Mouse (Mus musculus) forebrain, embryonic 13.5 days (tissue): ENCODE measurements around the gene Alox12b. TPM values are rescaled to one million over a fixed set of nuclear protein-coding genes. Genes with fewer than 3 reads are reported as not detected.

Experiments
- ATAC-seq: fragments of 200-750 bp; cut with Nextera tagmentation; 2 replicates; pipeline ENCODE4 v1.8.0; 2017
- H3K27ac ChIP-seq: fragments of 300-500 bp; sonication (generic); 2 replicates; pipeline ENCODE4 v1.5.1; 2015; ENCODE audit warnings: inconsistent platforms, mild to moderate bottlenecking, moderate library complexity
- H3K27me3 ChIP-seq: fragments of 300-500 bp; sonication (generic); 2 replicates; pipeline ENCODE4 v1.6.1; 2015; ENCODE audit warnings: mild to moderate bottlenecking, inconsistent platforms
- H3K36me3 ChIP-seq: fragments of 300-500 bp; sonication (generic); 2 replicates; pipeline ENCODE4 v1.6.1; 2015; ENCODE audit warnings: mild to moderate bottlenecking, inconsistent platforms; ENCODE audit not compliant: poor library complexity, severe bottlenecking
- H3K4me1 ChIP-seq: fragments of 300-500 bp; sonication (generic); 2 replicates; pipeline ENCODE4 v1.6.1; 2015; ENCODE audit warnings: inconsistent platforms
- H3K4me2 ChIP-seq: fragments of 300-500 bp; sonication (generic); 2 replicates; pipeline ENCODE4 v1.6.1; 2015; ENCODE audit warnings: inconsistent platforms, mild to moderate bottlenecking, moderate library complexity
- H3K4me3 ChIP-seq: fragments of 300-500 bp; sonication (generic); 2 replicates; pipeline ENCODE4 v1.5.1; 2015; ENCODE audit warnings: mild to moderate bottlenecking, inconsistent platforms
- H3K9ac ChIP-seq: fragments of 300-500 bp; sonication (generic); 2 replicates; pipeline ENCODE4 v1.6.1; 2015; ENCODE audit warnings: mild to moderate bottlenecking, inconsistent platforms
- H3K9me3 ChIP-seq: fragments of 300-500 bp; sonication (generic); replicated peaks from 2 replicates; pipeline ENCODE4 v1.6.1; 2016; ENCODE audit warnings: inconsistent platforms
- whole genome bisulfite sequencing: fragments of 180-500 bp; shearing (Covaris S2); methylation state at CpG from one replicate; pipeline ENCODE4 v1.1.7; 2015; 5-methylcytosine and 5-hydroxymethylcytosine counted together
- polyA plus RNA-seq: library from polyadenylated mRNA; unstranded; fragments of >200 nt; fragmentation: Nextera tagmentation; extraction: Ambion mirVana; gene quantifications from 2 replicates; pipeline ENCODE4 v1.2.1, GENCODE M21; 2015

The Alox12b gene
- polyA plus RNA-seq, result not detected in 2 replicates

DNA sequence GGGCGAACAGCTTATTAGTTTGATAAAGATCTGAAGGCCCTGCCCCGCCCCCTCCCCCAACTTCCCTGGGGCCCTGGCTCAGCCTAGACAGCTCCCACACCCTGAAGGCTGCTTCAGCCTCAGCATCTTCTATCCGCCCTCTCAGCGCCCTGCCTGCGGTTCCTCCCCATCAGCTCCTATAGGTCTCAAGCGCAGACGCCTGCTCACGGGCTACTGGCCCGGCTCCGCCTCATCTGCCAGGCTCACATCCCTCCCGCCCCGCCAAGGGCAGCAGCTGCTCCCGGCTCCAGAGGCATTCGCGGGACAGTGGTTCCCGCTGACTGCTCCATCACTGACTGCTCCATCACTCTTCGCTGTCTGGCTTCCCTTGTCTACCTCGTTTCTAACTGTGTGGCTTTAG lies at the start of gene Alox12b:
Alox12b (plus strand) TSS at position 190 of the 400 bp plus-strand sequence.
- Histone ChIP-seq H3K9ac (peak within 1 kb of the TSS; percentile 2; the same call in 1 of the 2 replicates), H3K4me3 (peak within 1 kb of the TSS; percentile 19)
- 3% methylated on average over 18 of the region's 18 CpGs for WGBS

DNA sequence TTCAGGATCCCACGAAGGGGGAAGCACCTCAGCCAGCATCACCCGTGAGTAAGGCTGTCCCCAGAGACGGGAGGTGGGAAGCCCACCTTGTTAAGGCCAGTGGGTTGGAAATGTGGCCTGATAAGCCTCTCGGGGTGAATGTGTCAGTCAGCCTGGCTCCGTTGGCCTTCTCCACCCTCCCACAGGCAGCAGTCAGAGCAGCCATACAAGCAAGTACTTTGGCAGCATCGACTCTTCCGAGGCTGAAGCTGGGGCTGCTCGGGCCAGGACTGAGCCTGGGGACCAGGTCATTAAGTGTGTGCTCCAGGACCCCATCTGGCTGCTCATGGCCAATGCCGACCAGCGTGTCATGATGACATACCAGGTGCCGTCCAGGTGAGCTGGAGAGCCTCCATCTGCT lies 49.1 kb upstream of the Alox12b start:
- peaks cover 69% of the 10 kb centered on the region for H3K36me3 ChIP-seq
- 0 out of 2 replicates have a peak, but pooled peaks cover 6% of the 10 kb centered on the region for H3K4me1 ChIP-seq
- H3K4me2 ChIP-seq, result no peak overlapping the region
- no peak overlapping the region for H3K4me3 ChIP-seq
- H3K27ac ChIP-seq, result no peak overlapping the region
- 86% methylated on average over 11 of the region's 11 CpGs for WGBS
- no peaks in the 10 kb centered on the region; the same call in 1 of the 2 replicates for H3K27me3 ChIP-seq
- no peak for ATAC-seq
- no peaks in the 10 kb centered on the region for H3K9me3 ChIP-seq
- no peak overlapping the region for H3K9ac ChIP-seq

More for the DNA sequence above, at the start of gene Alox12b:
- Histone ChIP-seq H3K9me3 (no peaks in the 10 kb centered on the region), H3K36me3 (no peaks in the 10 kb centered on the region), H3K4me1 (peaks cover 10% of the 10 kb centered on the region; the same call in 1 of the 2 replicates), H3K27me3 (peaks cover 40% of the 10 kb centered on the region), H3K4me2 (peak within 1 kb of the TSS; percentile 45), H3K27ac (no peak within 1 kb of the TSS)
- ATAC-seq, result peak; percentile 48; the same call in 1 of the 2 replicates

DNA sequence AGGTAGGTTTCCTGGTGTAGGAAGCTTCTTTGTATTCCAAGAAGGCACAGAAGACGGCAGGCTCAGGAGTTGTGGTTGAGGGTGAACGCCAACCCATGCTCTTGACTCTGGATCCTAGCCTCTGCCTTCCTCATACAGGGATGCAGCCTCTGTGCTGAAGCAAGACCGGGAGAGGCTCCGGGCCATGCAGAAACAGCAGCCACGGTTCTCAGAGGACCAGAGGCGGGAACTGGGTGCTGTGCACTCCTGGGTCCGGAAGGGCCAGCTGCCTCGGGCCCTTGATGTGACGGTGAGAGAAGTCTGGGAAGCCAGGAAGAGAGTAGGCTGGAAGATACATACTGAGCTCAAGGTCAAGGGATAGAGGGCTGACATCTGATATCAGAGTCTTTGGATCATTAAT lies 48.6 kb upstream of the Alox12b start:
- Histone ChIP-seq H3K9me3 (no peaks in the 10 kb centered on the region), H3K9ac (no peak overlapping the region), H3K36me3 (peaks cover 64% of the 10 kb centered on the region), H3K27ac (no peak overlapping the region), H3K4me3 (no peak overlapping the region), H3K4me1 (0 out of 2 replicates have a peak, but pooled peaks cover 6% of the 10 kb centered on the region), H3K4me2 (no peak overlapping the region), H3K27me3 (no peaks in the 10 kb centered on the region; the same call in 1 of the 2 replicates)
- ATAC-seq, result no peak
- 88% methylated on average over 9 of the region's 9 CpGs for WGBS

DNA sequence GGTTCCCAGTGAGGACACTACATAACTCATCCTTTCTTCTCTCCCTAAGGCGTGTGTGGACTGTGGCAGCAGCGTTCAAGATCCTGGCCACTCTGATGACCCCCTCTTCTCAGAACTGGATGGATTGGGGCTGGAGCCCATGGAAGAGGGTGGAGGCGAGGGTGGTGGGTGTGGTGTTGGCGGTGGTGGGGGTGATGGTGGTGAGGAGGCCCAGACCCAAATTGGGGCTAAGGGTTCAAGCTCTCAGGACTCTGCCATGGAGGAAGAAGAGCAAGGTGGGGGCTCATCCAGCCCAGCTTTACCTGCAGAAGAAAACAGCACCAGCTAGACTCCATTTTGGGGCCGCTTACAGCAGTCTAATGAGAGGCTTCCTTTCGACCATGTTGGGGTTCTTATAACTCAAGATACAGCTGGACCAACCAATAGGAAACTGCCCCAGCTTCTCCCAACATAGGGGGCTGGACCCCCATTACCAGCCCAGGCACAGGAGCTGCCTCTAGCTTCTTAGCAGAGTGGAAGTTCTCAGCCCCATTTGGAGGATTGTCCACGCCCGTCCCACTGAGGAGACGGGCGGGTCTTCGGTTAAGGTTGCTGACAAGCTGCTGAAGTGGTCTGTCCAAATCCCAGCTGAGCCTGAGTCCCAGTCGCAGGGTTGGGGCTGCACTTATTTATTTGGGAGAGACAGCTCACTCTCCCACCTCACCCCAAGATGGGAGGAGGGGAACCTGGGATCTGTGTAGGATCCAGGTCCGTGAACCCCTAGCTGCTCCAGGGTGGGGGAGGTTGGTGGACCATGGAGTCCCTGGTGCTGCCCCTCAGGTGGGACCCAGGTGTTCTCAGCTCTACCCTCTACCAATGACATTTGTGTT lies 47.5 kb upstream of the Alox12b start:
- no peak overlapping the region for H3K27ac ChIP-seq
- H3K9ac ChIP-seq, result no peak overlapping the region
- no peak for ATAC-seq
- H3K9me3 ChIP-seq, result no peaks in the 10 kb centered on the region
- H3K4me3 ChIP-seq, result no peak overlapping the region
- no peak overlapping the region for H3K4me2 ChIP-seq
- peaks cover 3% of the 10 kb centered on the region for H3K27me3 ChIP-seq
- 0 out of 2 replicates have a peak, but pooled peaks cover 6% of the 10 kb centered on the region for H3K4me1 ChIP-seq
- 78% methylated on average over 13 of the region's 13 CpGs for WGBS
- H3K36me3 ChIP-seq, result peaks cover 53% of the 10 kb centered on the region

DNA sequence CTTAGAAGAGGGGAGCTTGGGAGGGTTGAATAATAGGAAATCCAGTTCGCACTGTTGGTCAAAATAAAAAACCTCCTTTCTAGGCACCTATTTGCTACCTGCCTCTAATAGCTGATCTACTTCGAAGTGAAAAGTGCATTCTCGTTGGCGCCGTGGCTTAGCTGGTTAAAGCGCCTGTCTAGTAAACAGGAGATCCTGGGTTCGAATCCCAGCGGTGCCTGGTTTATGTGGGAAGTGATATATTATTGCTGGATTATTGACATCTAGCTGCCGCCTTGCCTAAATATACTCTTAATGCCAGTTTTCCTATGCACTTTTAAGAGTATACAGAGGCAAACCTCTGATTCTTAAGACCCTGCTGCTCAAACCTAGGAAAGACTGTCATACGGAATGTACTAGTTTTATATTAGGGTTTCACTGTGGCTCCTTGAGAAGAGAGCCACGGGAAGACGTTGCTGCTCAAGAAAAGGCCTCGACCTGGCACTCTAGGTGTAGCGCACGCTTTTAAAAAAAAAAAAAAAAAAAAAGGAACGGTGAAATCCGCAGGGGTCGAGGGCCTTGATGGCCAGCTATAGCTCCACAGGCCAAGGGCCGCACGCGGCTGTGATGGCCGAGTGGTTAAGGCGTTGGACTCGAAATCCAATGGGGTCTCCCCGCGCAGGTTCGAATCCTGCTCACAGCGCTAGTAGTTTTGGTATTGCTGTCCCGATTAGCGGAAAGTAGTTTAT lies 46.3 kb upstream of the Alox12b start:
- Histone ChIP-seq H3K36me3 (peaks cover 41% of the 10 kb centered on the region), H3K4me2 (peak overlapping the region; percentile 60), H3K4me1 (0 out of 2 replicates have a peak, but pooled peaks cover 6% of the 10 kb centered on the region), H3K27me3 (peaks cover 6% of the 10 kb centered on the region), H3K27ac (no peak overlapping the region), H3K4me3 (peak overlapping the region; percentile 48), H3K9me3 (no peaks in the 10 kb centered on the region), H3K9ac (peak overlapping the region; percentile 58)
- under 1% methylated on average over 30 of the region's 30 CpGs for WGBS
- ATAC-seq, result peak; percentile 77

DNA sequence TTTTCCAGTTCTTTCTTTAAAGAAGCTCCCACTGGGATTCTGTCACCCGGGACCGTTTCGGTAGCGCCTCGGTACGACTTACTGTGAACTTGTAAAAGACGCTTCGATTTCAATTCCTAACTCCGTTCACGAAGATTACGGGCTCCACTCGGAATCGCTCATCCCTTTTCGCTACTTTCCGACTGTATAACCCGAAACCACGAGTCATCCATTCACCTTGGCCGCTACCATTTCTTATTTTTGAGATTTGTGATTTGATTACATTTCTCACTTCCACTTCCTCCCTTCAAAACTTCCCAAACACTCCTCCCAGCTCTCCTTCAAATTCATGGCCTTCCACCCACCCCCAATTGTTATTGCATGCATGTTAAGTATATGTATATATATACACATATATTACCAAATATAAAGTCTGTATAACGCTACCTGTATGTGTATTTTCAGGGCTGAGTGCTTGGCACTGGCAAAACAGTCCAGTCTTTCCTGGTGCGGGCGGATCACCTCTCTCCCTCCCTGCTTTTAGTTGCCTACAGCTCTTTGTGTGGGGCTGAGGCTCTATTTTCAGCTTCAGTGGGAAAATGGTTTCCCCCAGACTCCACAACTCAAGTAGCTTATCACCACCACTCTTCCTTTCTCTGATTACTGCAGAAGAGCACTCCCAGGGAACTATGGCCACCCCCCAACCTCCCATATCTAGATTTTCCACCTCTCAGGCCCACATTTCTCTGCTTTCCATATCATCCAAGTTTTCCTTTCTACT lies 45.6 kb upstream of the Alox12b start:
- Histone ChIP-seq H3K9me3 (no peaks in the 10 kb centered on the region), H3K4me2 (peak overlapping the region; percentile 60), H3K4me1 (0 out of 2 replicates have a peak, but pooled peaks cover 6% of the 10 kb centered on the region), H3K36me3 (peaks cover 34% of the 10 kb centered on the region), H3K4me3 (peak overlapping the region; percentile 48), H3K27me3 (peaks cover 10% of the 10 kb centered on the region), H3K27ac (no peak overlapping the region), H3K9ac (peak overlapping the region; percentile 58)
- ATAC-seq, result no peak
- WGBS, result 3% methylated on average over 21 of the region's 21 CpGs

DNA sequence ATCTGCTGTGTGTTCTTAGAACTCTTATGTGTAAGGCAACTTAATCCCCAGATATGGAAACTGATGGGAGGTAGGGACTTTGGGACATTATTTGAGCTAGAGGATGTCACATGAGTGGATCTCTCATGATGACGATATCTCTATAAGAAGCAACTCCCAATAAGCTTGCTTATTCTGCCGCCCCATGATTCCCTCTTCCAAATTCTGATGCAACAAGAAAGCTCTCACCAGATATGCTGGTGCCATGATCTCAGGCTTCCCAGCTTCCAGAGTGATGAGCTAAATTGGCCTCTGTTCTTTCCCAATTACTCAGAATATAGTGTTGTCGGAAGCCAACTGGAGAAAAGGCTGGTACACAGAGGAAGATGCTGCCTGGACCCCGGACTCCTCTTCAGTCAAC lies 44.9 kb upstream of the Alox12b start:
- H3K9ac ChIP-seq, result 0 out of 2 replicates have a peak overlapping the region, but pooled peaks have one; percentile 2
- no peaks in the 10 kb centered on the region for H3K9me3 ChIP-seq
- 72% methylated on average over 4 of the region's 4 CpGs for WGBS
- no peak overlapping the region; the same call in 1 of the 2 replicates for H3K4me3 ChIP-seq
- peak overlapping the region; percentile 60 for H3K4me2 ChIP-seq
- H3K27ac ChIP-seq, result no peak overlapping the region
- peaks cover 10% of the 10 kb centered on the region for H3K27me3 ChIP-seq
- no peak for ATAC-seq
- peaks cover 28% of the 10 kb centered on the region for H3K36me3 ChIP-seq
- H3K4me1 ChIP-seq, result 0 out of 2 replicates have a peak, but pooled peaks cover 7% of the 10 kb centered on the region

DNA sequence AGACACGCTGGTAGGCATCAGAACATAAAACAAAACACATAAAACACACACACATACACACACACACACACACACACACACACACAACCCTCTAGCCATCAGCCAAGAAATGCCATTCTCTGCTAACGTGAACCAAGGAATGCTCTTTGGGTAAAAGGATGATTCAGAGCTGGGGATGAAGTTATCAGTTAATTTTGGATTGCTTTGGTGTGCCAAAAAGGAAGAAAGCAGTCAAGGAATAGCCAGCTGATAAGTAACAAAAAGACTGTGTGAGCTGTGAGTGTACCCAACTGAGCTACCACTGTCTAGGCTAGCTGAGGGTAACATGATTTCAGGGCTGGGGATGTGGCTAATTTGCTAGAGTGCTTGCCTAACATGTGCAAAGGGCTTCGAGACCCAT lies 42.8 kb upstream of the Alox12b start:
- H3K27me3 ChIP-seq, result peaks cover 10% of the 10 kb centered on the region
- no peaks in the 10 kb centered on the region for H3K9me3 ChIP-seq
- peaks cover 6% of the 10 kb centered on the region for H3K36me3 ChIP-seq
- ATAC-seq, result no peak
- H3K27ac ChIP-seq, result no peak overlapping the region
- H3K4me1 ChIP-seq, result peaks cover 17% of the 10 kb centered on the region
- 66% methylated on average over 3 of the region's 3 CpGs for WGBS
- H3K4me3 ChIP-seq, result no peak overlapping the region
- no peak overlapping the region for H3K9ac ChIP-seq
- no peak overlapping the region for H3K4me2 ChIP-seq

DNA sequence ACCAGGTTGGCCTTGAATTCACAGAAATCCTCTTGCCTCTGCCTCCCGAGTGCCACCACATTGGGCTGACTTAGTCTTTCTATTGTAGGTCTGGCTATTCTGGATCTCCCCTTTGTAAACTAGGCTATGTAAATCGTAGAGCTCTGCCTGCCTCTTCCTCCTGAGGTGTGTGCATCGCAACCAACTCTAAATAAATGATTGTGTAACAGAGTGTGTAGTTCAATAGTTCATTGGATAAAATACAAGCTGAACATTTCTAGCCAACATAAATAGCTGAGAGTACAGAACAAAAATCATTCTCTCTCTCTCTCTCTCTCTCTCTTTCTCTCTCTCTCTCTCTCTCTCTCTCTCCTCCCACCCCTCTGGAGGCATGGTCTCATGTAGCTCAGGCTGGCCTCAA lies 42.2 kb upstream of the Alox12b start:
- Histone ChIP-seq H3K4me2 (no peak overlapping the region), H3K9me3 (no peaks in the 10 kb centered on the region), H3K9ac (no peak overlapping the region), H3K4me3 (no peak overlapping the region), H3K27ac (no peak overlapping the region), H3K27me3 (peaks cover 10% of the 10 kb centered on the region), H3K4me1 (peaks cover 23% of the 10 kb centered on the region), H3K36me3 (peaks cover under 1% of the 10 kb centered on the region; the same call in 1 of the 2 replicates)
- ATAC-seq, result no peak
- 74% methylated on average over 3 of the region's 3 CpGs for whole genome bisulfite sequencing

DNA sequence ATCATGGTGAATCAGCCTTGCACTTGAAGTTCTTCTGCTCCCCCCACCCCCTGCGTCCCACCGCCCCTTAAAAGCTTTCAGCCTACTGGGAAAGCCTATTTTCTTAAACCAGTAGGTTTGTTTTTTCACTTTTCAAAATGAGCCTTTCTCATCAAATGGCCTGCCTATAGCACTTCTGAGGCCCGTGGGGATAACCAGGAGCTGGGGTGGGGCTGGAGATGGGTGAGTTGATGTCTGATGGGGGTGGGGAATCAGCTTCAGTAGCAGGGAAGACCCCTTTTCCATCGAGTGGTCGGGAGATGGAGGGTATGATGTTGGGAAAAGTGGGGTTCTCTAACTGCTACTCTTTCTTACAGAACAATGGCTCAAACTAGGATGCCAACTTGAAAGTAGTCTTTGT lies 39.9 kb upstream of the Alox12b start:
- Histone ChIP-seq H3K27me3 (peaks cover 21% of the 10 kb centered on the region), H3K27ac (no peak overlapping the region), H3K4me1 (peaks cover 38% of the 10 kb centered on the region), H3K4me2 (peak overlapping the region; percentile 71), H3K4me3 (peak overlapping the region; percentile 66; the same call in 1 of the 2 replicates), H3K36me3 (no peaks in the 10 kb centered on the region), H3K9me3 (no peaks in the 10 kb centered on the region), H3K9ac (no peak overlapping the region)
- WGBS, result 65% methylated on average over 5 of the region's 5 CpGs
- no peak for ATAC-seq
